Mouse (Mus musculus): ENCODE data around the gene Usp24.

- no peak for TF ChIP-seq EP300 (optimal IDR thresholded peaks at IDR 0.05)
- TF ChIP-seq CTCF (IDR thresholded peaks at IDR 0.05; ENCODE audit: low read depth) = no peak
Observed at GRCm38 (mm10) chr4:106296412-106297086, 19.5 kb upstream of the Usp24 start.

All from stomach, postnatal 0 days (tissue).